ENCODE assay signal across 8 mouse cellular contexts in the genomic region with DNA sequence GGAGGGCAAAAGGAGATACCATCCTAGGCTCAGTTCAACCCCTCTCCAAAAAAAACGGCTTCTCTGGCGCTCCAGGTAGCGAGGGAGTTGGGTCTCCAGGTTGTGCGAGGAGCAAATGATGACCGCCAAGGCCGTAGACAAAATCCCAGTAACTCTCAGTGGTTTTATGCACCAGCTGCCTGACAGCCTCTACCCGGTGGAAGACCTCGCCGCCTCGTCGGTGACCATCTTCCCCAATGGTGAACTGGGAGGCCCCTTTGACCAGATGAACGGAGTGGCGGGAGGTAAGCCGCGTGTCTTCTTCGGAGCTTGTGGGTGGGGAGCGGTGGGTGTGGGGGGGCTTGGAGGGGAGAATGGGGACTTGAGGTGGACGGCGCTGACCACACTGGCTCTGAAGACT. TPM values are rescaled to one million over a fixed set of nuclear protein-coding genes. Genes with fewer than 3 reads are reported as not detected.
DNase-seq lines count a peak whose midpoint lies in the region; ATAC-seq and TF ChIP-seq lines count a peak whose summit lies in the region.

No protein-coding gene starts in this region.

- TF ChIP-seq CTCF in liver, postnatal 0 days (IDR thresholded peaks at IDR 0.05; ENCODE audit: low read depth): no peak

- no peak for TF ChIP-seq EP300 in liver, postnatal 0 days (IDR thresholded peaks at IDR 0.05; ENCODE audit: low read depth)

- no peaks in the 10 kb centered on the region for H3K9me3 ChIP-seq in lung, embryonic 15.5 days
- no peaks in the 10 kb centered on the region for H3K9me3 ChIP-seq in embryonic facial prominence, embryonic 10.5 days
- H3K9me3 ChIP-seq in liver, postnatal 0 days (ENCODE audit: low read length): no peaks in the 10 kb centered on the region

- peaks cover 84% of the 10 kb centered on the region for H3K27me3 ChIP-seq in lung, embryonic 15.5 days
- peaks cover 92% of the 10 kb centered on the region for H3K27me3 ChIP-seq in embryonic facial prominence, embryonic 10.5 days (replicated peaks; ENCODE audit: low read depth, poor library complexity, severe bottlenecking)
- peaks cover 68% of the 10 kb centered on the region for H3K27me3 ChIP-seq in liver, postnatal 0 days (ENCODE audit: insufficient read depth, low read length)

- H3K36me3 ChIP-seq in lung, embryonic 15.5 days: no peaks in the 10 kb centered on the region
- H3K36me3 ChIP-seq in embryonic facial prominence, embryonic 10.5 days (replicated peaks): 0 out of 2 replicates have a peak, but pooled peaks cover 3% of the 10 kb centered on the region
- no peaks in the 10 kb centered on the region for H3K36me3 ChIP-seq in liver, postnatal 0 days (replicated peaks; ENCODE audit: insufficient read depth, low read length)

- H3K9ac ChIP-seq in lung, embryonic 15.5 days: 0 out of 2 replicates have a peak overlapping the region, but pooled peaks have one; percentile 43
- H3K9ac ChIP-seq in liver, postnatal 0 days (replicated peaks): no peak overlapping the region

- ATAC-seq in lung, embryonic 15.5 days (ENCODE audit: borderline replicate concordance, extremely low read depth, low FRiP score, low TSS enrichment): no peak
- ATAC-seq in liver, postnatal 0 days: no peak

- peaks cover 34% of the 10 kb centered on the region for H3K4me1 ChIP-seq in lung, embryonic 15.5 days
- H3K4me1 ChIP-seq in embryonic facial prominence, embryonic 10.5 days: peaks cover 53% of the 10 kb centered on the region
- H3K4me1 ChIP-seq in liver, postnatal 0 days (ENCODE audit: insufficient read depth): peaks cover 26% of the 10 kb centered on the region

- DNase-seq in lung, postnatal 36 days: no peak
- peak; percentile 25 for DNase-seq in embryonic facial prominence, embryonic 10.5 days (ENCODE audit: low spot score)
- DNase-seq in heart, postnatal 4 days: peak; percentile 11
- peak; percentile 23 for DNase-seq in liver, postnatal 0 days
- DNase-seq in thymus, postnatal 0 days (ENCODE audit: low spot score): peak; percentile 30
- DNase-seq in layer of hippocampus, adult 9-11 months: no peak
- no peak for DNase-seq in embryo, embryonic 9.5 days (ENCODE audit: extremely low spot score)

- 1% methylated on average over 19 of the region's 19 CpGs for WGBS in lung, embryonic 15.5 days
- WGBS in embryonic facial prominence, embryonic 10.5 days: 1% methylated on average over 19 of the region's 19 CpGs
- 3% methylated on average over 19 of the region's 19 CpGs for WGBS in liver, postnatal 0 days (ENCODE audit: insufficient replicate concordance)

- peak overlapping the region; percentile 99 for H3K4me2 ChIP-seq in lung, embryonic 15.5 days
- peak overlapping the region; percentile 97 for H3K4me2 ChIP-seq in liver, postnatal 0 days (ENCODE audit: low read depth, low read length)

- H3K4me3 ChIP-seq in lung, embryonic 15.5 days: peak overlapping the region; percentile 78
- H3K4me3 ChIP-seq in embryonic facial prominence, embryonic 10.5 days: peak overlapping the region; percentile 70
- H3K4me3 ChIP-seq in liver, postnatal 0 days (ENCODE audit: low read depth, low read length): peak overlapping the region; percentile 63

- H3K27ac ChIP-seq in lung, embryonic 15.5 days: no peak overlapping the region
- no peak overlapping the region for H3K27ac ChIP-seq in embryonic facial prominence, embryonic 10.5 days (replicated peaks)
- no peak overlapping the region for H3K27ac ChIP-seq in liver, postnatal 0 days (ENCODE audit: low read depth)

RNA-seq across cellular contexts. Expression of a gene that starts 2.8 kb away (rescaled TPM):
- polyA plus RNA-seq in lung, embryonic 15.5 days (2015; fragmentation: Nextera tagmentation; extraction: Ambion mirVana): 0.34 and 0.57 TPM in 2 replicates
- polyA plus RNA-seq in embryonic facial prominence, embryonic 10.5 days (2016; fragmentation: Nextera tagmentation; extraction: Ambion mirVana): 0.86 and 1.1 TPM in 2 replicates
- total RNA-seq in heart, postnatal 4 days (2021): 1 to 10 TPM; 1.2 to 1.5 TPM
- polyA plus RNA-seq in liver, postnatal 0 days (2015; fragmentation: Nextera tagmentation; extraction: Ambion mirVana): 0.15 and 0.33 TPM in 2 replicates
- 8.7 and 10.7 TPM in 2 replicates for polyA plus RNA-seq in thymus, postnatal 0 days (2015; fragmentation: Nextera tagmentation; extraction: Ambion mirVana)

RNA-seq across cellular contexts. Expression of a gene that starts 10.6 kb away (rescaled TPM):
- polyA plus RNA-seq in lung, embryonic 15.5 days (2015; fragmentation: Nextera tagmentation; extraction: Ambion mirVana): 61.5 and 64.6 TPM in 2 replicates
- polyA plus RNA-seq in embryonic facial prominence, embryonic 10.5 days (2016; fragmentation: Nextera tagmentation; extraction: Ambion mirVana): 84.6 and 85.1 TPM in 2 replicates
- total RNA-seq in heart, postnatal 4 days (2021): 10 to 100 TPM; 23.3 to 23.8 TPM
- polyA plus RNA-seq in liver, postnatal 0 days (2015; fragmentation: Nextera tagmentation; extraction: Ambion mirVana): 9.9 and 10.8 TPM in 2 replicates
- polyA plus RNA-seq in thymus, postnatal 0 days (2015; fragmentation: Nextera tagmentation; extraction: Ambion mirVana): 33.2 and 33.3 TPM in 2 replicates

Comparison
In these comparisons a context has a peak if more than half of its experiments do, and no peak if none do; other contexts are left out.
1. DNase-seq: peak in embryonic facial prominence, embryonic 10.5 days (single experiment), heart, postnatal 4 days (single experiment), liver, postnatal 0 days (single experiment) and thymus, postnatal 0 days (single experiment); none in lung, postnatal 36 days (single experiment), layer of hippocampus, adult 9-11 months (single experiment) and embryo, embryonic 9.5 days (single experiment).
2. Peak in every context shown above with its lines, with median percentiles within 50 percentile points of each other: H3K4me3 ChIP-seq.